Mouse (Mus musculus): ENCODE results near the gene Evi2.

Evi2 gene

DNA sequence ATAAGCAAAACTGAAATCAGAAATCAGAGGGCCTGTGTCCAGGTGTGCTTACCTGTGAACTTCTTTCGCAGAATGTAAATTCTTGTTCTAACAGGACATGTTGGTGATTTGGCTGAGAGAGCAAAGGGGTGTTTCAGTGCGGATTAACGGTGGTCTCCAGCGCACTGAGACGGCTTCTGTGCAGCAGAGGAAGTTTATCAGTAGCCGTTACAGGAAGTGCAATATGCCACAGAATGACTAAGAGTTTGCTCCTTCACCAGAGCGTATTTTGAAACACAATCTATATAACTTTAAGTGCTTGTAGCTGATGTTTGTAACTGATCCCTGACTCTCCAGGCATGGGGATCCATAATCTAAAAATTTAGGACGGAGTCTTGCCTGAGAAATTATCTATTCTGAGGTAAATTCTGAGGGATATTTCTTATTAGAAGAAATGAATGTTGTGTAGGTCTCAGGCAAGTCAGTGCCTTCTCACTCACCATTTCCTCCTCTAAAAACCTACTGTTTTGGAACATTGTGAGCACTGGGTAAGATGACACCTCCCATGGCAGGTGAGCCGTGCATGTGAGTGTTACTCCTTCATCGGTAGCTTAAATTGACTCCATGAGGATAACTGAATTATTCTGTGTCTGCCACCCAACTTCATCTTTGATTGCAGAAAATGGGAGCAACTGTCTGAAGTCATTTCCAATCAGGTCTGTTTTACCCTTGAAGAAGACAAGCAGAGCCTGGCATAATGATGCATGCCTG lies 6.7 kb downstream of the Evi2 start, which contains the start of gene Evi2b:
TSS of gene Evi2b (minus strand) at position 203 of the 750 bp plus-strand sequence.
- no peak for DNase-seq

DNA sequence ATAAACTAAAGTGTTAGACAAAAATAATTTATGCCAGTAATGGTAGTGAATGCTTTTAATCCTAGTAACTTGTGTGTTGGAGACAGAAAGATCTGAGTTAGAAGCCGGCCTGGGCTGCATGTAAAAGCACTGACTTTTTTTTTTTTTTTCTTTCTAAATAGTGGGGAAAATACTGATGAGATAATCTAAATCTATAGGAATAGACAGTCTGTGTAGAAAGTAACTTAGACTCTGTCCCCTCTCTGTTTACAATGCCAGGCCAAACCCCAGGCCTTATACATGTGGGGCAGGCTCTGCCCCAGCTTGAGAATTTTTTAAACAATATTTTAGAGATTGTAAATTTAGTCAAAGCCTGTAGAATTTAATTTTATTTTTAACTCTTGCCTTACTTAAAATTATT lies 7.4 kb downstream of the Evi2 start:
- no peak for DNase-seq

DNA sequence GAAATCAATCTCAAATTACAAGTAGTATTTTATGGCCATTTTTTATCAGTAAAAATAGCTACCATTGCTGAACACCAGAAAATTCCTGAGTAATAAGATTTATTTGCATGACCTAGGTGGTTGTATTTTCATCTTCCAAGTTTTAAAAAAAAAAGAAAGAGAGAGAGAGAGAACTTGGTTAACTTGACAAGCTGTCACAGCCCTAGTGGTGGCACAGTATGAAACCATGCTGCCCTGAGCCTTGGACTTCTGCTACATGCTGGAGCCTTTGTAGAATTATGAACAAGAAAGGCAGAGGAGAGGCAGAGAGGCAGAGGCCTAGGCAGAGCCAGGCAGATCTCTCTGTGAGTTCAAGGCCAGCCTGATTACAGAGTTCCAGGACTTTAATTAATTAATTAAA lies 8.5 kb downstream of the Evi2 start:
- DNase-seq = no peak

DNA sequence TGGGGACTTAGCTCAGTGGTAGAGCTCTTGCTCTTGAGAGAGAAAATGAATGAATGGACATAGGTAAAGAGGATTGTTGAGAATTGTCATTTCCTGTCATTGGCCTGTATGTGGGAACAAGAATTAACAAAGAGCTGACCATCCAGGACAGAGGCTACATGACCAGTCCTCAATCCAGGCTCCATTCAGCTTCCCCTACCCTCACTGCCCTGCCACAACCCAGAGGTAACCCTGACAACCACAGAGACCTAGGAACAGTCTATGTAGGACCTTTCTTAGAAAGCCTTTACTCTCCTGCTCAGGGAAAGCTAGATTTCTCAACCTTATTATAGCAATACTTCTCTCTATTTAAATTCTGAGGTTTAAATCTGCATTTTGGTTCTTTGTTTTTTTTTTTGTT lies 9.6 kb downstream of the Evi2 start:
- no peak for DNase-seq

DNA sequence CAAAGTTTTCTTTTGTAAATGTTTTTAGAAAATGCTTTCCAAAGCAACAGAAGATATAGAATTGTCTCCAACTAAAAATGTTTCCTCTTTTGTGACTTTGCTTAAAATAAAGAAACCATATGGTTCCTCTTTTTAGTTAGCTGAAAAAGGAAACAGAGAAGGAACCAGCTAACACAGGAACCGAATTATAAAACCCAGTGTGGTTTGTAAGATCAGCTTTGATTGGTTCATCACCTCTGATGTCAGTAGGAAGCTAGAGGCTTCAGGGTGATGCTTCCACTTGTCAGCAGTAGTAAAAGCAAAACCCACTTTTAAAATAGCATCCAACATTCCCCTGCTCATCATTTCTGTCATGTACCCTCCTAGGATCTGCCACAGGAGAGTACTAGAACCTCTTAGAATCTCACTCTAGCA lies 10.5 kb downstream of the Evi2 start:
- no peak for DNase-seq

DNA sequence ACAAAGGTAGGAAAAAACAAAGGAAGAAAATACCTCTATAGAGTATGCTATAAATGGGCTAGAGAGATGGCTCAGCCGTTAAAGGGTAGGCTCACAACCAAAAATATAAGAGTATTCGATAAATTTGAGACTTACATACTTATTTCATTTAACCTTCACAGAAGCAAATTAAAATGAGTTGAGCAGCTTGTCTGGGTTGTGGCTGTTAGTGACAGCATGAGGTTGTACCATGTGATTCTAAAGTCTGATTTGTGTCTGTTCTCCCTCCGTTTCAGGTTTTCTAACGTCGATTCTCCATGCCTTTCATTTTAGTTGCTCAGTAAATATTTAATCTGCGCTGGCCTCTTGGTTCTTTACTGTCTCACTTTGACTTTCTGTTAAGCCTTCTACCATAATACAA lies 11.1 kb downstream of the Evi2 start:
- no peak for DNase-seq

DNA sequence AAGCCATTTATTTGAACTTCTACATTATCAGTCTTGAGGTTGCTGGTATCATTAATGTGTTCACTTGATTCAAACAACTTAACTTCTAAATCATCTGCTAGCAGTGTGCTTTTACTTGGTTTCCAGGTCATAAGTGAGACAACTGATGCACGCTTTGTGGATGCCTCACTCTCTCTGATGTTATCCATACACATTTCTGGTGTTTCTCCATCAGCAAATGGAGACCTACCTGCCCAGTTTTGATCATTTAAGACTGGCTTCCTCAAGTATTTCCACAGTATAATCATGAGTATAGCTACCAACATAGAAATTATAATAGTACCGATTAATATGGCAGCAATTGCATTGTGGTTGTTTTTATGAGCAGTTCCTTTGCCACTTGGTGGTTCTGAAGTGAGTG lies 14.6 kb downstream of the Evi2 start:
- DNase-seq = no peak

DNA sequence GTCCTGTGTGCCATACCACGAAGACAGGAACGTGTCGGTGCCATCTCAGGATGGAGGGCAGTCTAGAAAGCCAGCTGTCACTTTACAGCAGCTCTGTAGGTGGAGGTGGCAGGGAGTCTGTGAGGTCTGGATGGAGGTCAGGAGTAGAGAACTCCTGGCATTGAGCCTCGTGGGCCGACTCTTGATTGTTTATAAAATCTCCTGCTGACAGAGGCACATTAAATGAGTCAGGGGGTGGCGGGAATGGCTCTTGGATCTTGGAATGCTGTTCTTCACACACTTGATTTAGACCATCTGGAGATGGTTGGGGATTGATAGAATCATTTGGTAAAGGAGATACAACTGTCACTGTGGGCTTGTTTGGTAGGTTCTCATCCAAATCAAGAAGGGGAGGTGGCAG lies 15.1 kb downstream of the Evi2 start:
- no peak for DNase-seq

DNA sequence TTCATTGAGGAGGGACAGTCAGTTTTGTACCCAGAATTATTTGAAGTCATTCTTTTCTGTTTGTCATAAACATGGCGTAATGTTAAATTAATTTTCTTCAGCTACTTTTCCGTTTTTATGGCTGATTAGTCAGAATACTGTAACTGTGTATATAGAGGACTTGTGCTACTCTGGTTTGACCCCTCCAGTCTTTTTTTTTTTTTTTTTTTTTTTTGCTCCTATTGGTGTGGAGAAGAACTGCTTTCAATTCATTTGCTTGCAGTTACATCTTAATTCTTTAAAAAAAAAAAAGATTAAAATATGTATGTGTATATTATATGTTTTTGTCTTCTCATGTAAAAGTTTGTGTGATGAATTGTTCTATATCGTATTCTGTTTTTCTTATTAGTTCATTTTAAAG lies 18.4 kb downstream of the Evi2 start:
- no peak for DNase-seq

DNA sequence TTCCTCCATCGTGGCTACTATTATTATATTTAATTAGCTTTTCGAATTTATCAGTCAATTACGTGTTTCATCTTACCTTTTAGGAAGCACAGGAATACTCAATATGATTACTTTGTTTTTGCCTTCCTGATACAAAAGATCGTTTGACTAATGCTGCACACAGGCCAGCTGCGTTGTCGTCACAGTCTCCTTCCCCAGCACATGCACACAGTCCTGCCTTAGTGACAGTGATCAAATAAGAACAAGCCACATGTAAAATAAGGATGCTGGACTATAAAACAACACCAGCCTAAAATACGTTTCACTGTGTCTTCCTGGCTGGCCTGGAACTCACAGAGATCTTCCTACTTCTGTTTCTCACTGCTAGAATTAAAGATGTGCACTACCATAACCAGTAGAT lies 25.9 kb downstream of the Evi2 start:
- no peak for DNase-seq

DNA sequence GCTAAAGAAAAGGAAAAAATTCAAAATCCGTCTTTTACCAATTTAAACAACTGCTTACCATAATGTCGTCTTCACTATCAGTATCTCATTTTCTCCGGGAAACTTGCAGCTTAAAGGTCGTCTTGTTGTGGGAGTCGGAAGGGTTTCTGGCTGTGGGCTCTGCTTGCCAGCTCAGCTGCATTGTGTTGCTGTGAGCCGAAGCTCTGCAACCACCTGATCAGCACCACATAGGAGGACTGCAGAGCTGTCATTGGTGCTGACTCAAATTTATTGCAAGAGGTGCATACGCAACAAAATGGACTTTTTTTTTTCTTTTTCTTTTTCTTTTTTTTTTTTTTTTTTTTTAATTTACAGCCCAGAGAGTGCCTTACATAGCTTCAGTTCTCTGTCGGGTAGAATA lies 26.5 kb downstream of the Evi2 start, which contains the start of gene Omg:
TSS of gene Omg (minus strand) at position 240 of the 400 bp plus-strand sequence.
- DNase-seq = no peak

DNA sequence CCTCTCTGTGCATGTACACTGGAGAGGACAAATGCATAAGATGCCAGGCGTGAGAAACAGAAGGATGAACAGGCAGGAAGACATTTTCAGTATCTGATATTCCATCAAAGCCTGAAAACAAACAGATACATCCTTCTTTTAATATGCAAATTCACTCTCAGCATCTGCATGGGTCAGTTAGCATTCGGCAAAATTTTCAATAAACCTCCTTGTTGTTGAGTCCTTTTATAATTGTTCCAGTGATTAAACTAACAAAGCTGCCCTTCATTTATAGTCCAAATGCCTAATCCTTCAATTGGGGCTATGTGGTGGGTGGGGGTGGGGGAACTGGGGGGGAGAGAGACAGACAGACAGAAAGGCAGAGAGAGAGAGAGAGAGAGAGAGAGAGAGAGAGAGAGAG lies 27.5 kb downstream of the Evi2 start:
- DNase-seq = no peak

DNA sequence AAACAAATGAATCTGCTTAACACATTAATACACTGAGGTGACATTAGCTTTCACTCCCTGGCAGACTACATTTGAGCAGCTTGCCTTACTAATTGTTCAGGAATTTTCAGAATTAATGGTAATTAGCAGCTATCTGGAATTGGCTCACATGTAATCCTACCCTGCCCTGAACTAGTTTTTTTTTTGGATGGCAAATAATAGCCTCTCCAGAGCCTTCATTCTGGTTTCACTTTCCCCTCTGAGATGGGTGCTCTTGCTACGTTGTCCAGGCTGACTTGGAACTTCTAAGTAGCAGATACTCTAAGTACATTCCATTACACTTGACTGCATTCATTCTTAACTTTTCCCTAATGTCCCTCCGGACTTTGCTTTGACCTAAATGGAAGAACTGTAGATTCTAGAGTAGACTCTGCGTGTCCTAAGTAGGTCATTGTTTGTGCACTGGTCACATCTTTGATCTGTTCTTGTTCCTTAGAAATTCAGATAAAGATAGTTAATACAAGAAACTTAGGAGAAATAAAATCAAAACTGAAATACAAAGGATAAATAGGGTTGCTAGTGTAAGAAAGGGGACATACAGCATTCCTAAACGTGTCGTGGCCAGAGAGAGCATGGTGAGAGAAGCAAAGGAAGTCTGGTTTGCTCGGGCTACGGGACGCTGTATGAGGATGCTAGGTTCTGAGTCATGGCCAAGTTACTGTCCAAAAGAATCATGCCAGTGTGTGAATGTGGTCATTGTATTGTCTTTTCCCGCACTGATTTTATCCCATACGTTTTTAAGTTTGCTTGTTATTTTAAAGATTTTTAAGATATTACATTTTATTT lies 35.2 kb downstream of the Evi2 start:
- DNase-seq = peak; percentile 4

DNA sequence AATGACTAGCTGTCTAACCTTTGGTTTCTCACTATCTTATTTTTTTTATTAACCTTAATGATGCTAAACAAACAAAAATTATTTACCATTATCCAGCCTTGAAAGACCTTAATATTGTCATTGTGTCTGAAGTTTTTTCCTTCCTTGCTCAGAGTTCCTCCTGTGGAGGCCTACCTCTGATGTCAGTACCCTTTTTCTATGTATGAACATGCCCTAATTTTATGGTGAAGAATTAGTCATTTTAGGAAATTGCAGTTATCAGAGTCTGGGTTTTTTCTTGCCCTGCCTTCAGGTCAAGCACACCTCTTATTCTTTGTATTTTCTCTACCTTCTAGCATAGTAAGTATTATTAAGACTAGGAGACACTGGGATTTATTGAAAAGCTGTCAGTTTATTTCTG lies 45.7 kb downstream of the Evi2 start:
- DNase-seq = no peak

DNA sequence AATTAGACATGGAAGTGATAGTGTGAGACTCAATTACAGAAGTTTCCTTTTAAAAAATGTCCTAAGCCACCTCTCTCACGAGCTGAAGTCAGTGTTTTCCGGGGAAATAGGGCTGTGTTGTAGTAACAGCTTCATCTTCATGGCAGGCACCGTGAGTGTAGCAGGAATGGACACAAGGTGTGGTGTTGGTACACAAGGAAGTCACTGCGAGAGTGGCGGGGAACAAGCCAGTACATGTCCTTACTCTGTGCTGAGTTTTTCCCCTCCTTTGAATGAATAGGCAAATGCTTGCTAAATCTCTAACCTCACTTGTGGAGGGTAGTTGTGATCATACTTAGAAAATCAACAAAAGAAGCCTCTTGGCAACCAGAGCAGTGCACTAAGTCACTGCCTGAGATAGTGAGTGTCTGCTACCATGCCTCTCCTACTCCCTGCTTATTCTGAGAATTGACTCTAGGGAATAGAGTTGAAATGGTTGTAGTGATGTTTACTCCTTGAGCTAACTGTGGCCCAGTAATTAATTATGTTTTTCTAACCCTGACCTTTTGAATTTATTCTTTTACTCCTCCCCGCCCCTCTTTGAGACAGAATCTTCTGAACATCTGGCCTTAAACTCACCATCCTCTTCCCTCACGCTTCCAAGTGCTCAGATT lies 46.4 kb downstream of the Evi2 start:
- no peak for DNase-seq

DNA sequence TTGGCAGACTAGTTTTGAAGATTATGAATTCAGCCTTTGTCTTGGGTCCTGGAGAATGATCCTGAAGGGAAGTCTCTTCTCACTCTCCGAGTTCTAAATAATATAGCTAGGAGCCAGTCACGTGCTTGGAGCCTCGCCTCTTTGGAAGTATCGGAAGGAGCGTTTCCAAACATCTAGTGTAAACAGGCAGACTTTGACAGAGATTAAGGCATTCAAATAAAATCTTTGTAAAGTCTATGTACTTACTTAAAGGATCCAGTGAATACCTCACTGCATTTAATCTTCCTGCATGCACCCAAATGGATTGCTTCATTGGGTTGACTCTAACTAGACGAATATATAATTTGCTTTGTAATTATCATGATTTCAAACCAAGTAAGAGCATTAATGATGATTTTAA lies 47.0 kb downstream of the Evi2 start:
- DNase-seq = no peak

DNA sequence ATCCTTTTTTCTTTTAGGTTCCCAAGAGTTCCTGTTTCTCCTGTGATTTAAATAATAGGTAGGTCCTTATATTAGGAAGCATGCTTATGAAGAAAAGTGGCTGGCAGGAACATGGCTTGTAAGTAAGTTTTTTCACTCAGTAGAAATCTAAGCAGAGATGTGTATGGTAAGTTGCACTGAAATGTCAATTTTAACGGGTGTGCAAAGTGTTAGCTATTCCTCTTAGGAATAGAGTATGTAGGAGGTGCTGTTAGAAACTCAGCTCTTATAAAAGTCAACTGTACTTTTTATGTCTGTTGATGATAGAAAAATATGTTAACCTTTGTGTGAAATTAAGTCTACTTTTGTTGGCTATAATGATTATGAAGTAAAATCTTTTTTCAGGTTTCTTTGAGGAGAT lies 62.3 kb downstream of the Evi2 start:
- no peak for DNase-seq

Measured in kidney, adult 18-20 months (tissue).